Mouse (Mus musculus) C2C12 (cell line): ENCODE measurements around the gene Slc22a16. TPM values are rescaled to one million over a fixed set of nuclear protein-coding genes. Genes with fewer than 3 reads are reported as not detected.
"Not testable (repeated sequence)": the region's sequence is repeated elsewhere in the genome, so short reads cannot be mapped to it uniquely, and the experiment has no call there.

ENCODE experiments used
- H3K27me3 ChIP-seq: one replicate; pipeline ENCODE4 v1.6.1; 2011; ENCODE audit not compliant: control insufficient read depth, insufficient read depth, insufficient read length
- H3K36me3 ChIP-seq: one replicate; pipeline ENCODE4 v1.6.1; 2011; ENCODE audit not compliant: control insufficient read depth, insufficient read depth
- H3K4me3 ChIP-seq: one replicate; pipeline ENCODE4 v1.5.1; 2011; ENCODE audit warnings: mild to moderate bottlenecking, control low read depth; ENCODE audit not compliant: poor library complexity, insufficient read depth, severe bottlenecking
- H3K79me2 ChIP-seq: one replicate; pipeline ENCODE4 v1.6.1; 2011; ENCODE audit not compliant: control insufficient read depth, insufficient read depth
- H3K79me3 ChIP-seq: one replicate; pipeline ENCODE4 v1.6.1; 2011; ENCODE audit warnings: low read depth, control low read depth
- H3ac ChIP-seq: one replicate; pipeline ENCODE3; 2011; ENCODE audit warnings: low read depth; ENCODE audit not compliant: control insufficient read depth, insufficient read length
- CEBPB ChIP-seq: IDR thresholded peaks from one replicate; pipeline ENCODE4 v1.6.1; 2011; ENCODE audit warnings: low read depth, mild to moderate bottlenecking, control low read depth, moderate library complexity
- CTCF ChIP-seq: IDR thresholded peaks from one replicate; pipeline ENCODE4 v1.5.1; 2011; ENCODE audit not compliant: control insufficient read depth, insufficient read depth, insufficient read length
- FOSL1 ChIP-seq: IDR thresholded peaks from one replicate; pipeline ENCODE4 v1.8.0; 2011; ENCODE audit warnings: mild to moderate bottlenecking, low read length; ENCODE audit not compliant: poor library complexity, insufficient read depth, severe bottlenecking
- MAX ChIP-seq: IDR thresholded peaks from one replicate; pipeline ENCODE4 v1.6.1; 2011; ENCODE audit warnings: mild to moderate bottlenecking, control low read depth
- MYOD1 ChIP-seq: IDR thresholded peaks from one replicate; pipeline ENCODE4 v1.6.1; 2011; ENCODE audit warnings: low read depth; ENCODE audit not compliant: control insufficient read depth, insufficient read length
- MYOG ChIP-seq: IDR thresholded peaks from one replicate; pipeline ENCODE4 v1.6.1; 2011; ENCODE audit not compliant: control insufficient read depth, insufficient read length; ENCODE audit errors: extremely low read depth
- USF1 ChIP-seq: IDR thresholded peaks from one replicate; pipeline ENCODE4 v1.6.1; 2011; ENCODE audit warnings: low read depth, mild to moderate bottlenecking, control low read depth, moderate library complexity
- polyA plus RNA-seq: library from polyadenylated mRNA; unstranded; fragments of >200 nt; fragmentation: generic; extraction: Trizol; gene quantifications from one replicate; pipeline ENCODE4 v1.2.1, GENCODE M21; 2012; ENCODE audit warnings: missing spikeins

Slc22a16 gene
- polyA plus RNA-seq, 1 experiment: not detected

DNA sequence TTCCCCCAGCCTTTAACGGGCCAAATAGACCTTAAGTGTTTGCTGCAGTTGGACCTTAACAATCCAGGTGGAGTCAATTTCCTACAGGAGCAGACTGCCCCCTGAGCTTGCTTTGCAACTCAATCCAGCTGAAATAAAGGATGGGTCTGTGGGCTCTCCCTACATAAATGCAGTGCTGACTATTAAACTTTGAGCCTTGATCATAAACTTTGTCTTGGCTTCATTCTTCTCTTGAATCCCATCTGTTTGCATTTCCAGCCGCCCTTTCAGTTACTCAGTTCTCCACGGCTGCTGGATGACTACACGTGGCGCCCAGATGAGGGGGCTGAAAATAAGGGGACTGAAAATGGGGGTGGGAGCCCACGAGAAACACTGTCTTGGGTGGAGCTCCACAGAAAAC, 28.8 kb upstream of the Slc22a16 start:
- Histone ChIP-seq H3ac (no peak overlapping the region), H3K27me3 (no peaks in the 10 kb centered on the region), H3K79me2 (no peaks in the 10 kb centered on the region), H3K79me3 (no peaks in the 10 kb centered on the region), H3K4me3 (no peak overlapping the region), H3K36me3 (no peaks in the 10 kb centered on the region)
- TF ChIP-seq MYOD1 (no peak), USF1 (no peak), MAX (no peak)

DNA sequence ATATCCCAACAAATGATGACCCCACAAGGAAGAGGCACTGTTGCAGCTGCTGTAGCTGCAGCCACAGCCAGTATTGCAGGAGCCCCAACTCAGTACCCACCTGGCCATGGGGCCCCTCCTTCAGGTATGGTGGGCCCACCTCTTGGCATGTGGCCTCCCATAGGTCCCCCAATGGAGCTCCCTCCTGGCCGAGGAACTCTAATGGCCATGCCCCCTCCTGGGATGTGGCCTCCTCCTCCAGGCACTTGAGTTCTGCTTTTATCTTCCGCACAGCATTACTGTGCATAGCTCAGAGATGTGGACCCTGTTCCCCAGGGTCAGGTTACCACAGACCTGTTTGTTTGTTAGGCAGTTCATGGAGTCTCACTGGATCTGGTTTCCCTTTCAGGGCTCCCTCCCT, 20.8 kb upstream of the Slc22a16 start:
- Histone ChIP-seq H3K27me3 (no peaks in the 10 kb centered on the region), H3ac (no peak overlapping the region), H3K79me2 (no peaks in the 10 kb centered on the region), H3K36me3 (no peaks in the 10 kb centered on the region), H3K4me3 (no peak overlapping the region), H3K79me3 (no peaks in the 10 kb centered on the region)
- TF ChIP-seq CTCF: no peak
- TF ChIP-seq CEBPB: no peak
- TF ChIP-seq MAX: no peak
- TF ChIP-seq FOSL1: no peak
- TF ChIP-seq USF1: no peak
- no peak for TF ChIP-seq MYOG
- no peak for TF ChIP-seq MYOD1

DNA sequence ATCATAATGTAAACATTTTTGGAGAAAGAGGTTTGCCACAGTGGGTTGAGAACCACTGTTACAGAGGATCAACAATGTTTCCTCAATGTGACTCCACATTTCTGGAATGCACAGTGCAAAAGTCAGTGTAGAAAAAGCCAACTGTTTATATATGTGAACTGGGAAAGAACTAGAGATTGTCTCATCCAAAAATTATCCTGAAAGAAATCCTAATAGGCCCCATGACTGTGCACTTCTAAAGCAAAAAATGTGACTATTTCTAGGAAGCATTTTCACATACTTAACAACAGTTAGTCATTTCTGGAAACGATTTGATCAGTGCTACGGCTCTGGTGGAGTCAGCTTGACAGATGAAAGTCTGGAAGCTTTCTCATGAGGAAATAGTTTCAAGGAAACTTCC, 18.3 kb upstream of the Slc22a16 start:
- H3K27me3 ChIP-seq: no peaks in the 10 kb centered on the region
- TF ChIP-seq CEBPB (no peak), FOSL1 (no peak), MYOG (no peak), MAX (no peak), CTCF (no peak), USF1 (no peak), MYOD1 (no peak)
- H3K4me3 ChIP-seq: no peak overlapping the region
- no peak overlapping the region for H3ac ChIP-seq
- H3K36me3 ChIP-seq: no peaks in the 10 kb centered on the region
- no peaks in the 10 kb centered on the region for H3K79me2 ChIP-seq
- H3K79me3 ChIP-seq: no peaks in the 10 kb centered on the region

DNA sequence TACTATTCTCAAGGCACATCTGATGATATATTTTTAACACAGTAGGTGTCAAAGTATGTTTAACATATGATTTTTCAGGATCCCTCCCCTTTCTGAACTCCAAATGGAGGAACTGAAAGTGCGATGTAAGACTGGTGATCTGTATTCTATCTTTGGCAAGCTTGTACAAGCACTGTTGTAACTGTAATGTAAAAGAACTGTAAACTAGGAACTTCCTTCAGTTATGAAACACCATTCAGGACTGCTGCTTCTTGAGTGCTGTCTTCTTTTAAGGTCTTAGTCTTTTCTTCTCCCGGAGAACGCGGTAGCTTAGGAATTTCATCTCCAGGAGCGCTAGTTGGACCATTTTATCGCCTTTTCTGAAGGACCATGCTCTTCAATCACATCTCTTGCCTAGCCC, 4.4 kb upstream of the Slc22a16 start:
- not testable (repeated sequence) for H3K79me2 ChIP-seq, H3K4me3 ChIP-seq, H3ac ChIP-seq, H3K36me3 ChIP-seq, H3K27me3 ChIP-seq, H3K79me3 ChIP-seq

DNA sequence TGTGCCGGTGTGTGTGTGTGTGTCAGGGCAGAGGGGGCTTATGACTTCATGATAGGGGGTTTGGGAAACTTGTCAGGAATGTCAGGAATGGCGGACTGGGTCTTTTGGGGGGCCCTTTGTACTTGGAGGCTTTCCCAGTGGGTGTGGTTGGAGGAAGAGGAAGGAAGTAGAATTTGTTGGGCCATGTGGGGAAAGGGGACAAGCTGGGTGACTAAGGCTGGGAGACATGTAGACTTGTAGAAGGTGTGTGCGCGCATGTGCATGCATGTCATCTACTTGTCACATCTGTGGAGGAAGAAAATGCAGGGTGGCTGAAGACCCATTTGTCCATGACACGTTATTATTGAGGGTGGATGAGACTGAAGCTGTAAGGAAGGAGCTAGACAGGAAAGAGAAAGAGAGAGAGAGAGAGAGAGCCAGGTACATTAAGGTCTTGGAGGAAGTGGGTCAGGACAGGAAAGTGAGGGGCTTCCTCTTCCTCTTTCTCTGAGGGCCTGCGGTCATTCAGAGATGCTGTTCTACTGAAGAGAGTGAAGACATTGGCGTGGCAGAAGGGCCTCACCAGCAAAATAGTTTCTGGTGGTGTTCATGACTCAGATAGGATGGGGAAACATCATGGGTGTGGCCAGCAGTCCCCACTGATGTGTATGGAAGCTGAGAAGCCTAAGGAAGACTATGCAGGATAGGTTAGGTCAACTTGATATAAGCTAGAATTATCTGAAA, 5.9 kb downstream of the Slc22a16 start:
- H3K36me3 ChIP-seq: no peaks in the 10 kb centered on the region
- TF ChIP-seq CEBPB: no peak
- TF ChIP-seq MYOG: no peak
- no peak for TF ChIP-seq CTCF
- no peak for TF ChIP-seq MYOD1
- TF ChIP-seq FOSL1: no peak
- no peak for TF ChIP-seq USF1
- TF ChIP-seq MAX: no peak
- no peak overlapping the region for H3ac ChIP-seq
- H3K79me3 ChIP-seq: no peaks in the 10 kb centered on the region
- H3K4me3 ChIP-seq: no peak overlapping the region
- no peaks in the 10 kb centered on the region for H3K27me3 ChIP-seq
- no peaks in the 10 kb centered on the region for H3K79me2 ChIP-seq

DNA sequence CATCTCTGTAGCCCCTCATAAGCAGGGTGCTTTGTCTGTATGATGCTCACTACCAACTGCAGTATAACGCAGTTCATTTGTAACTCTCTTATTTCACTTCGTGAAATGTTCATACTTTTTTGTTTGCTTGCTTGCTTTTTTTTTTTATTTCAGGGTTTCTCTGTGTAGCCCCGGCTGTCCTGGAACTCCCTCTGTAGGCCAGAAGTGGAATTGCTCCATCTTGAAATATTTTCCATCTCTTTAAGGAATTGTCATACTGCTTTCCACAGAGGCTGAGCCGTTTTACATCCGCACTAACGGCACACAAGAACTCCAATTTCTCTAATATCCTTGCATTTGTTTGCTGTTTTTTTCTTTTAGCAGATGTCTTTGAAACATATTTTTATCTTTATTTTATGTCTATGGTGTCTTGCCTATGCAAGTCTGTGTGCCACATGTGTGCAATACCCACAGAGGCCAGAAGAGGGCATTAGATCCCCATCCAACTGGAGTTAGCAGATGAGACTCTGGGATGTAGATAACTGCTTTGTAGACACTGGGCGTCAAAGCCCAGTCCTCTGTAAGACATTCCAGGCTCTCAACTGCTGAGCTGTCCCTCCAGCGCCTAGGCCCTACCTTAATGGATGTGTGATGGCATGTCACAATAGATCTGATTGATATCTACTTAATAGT, 13.6 kb downstream of the Slc22a16 start:
- H3K4me3 ChIP-seq: no peak overlapping the region
- H3ac ChIP-seq: no peak overlapping the region
- H3K79me2 ChIP-seq: no peaks in the 10 kb centered on the region
- no peaks in the 10 kb centered on the region for H3K36me3 ChIP-seq
- H3K79me3 ChIP-seq: no peaks in the 10 kb centered on the region
- H3K27me3 ChIP-seq: no peaks in the 10 kb centered on the region
- TF ChIP-seq FOSL1 (no peak), CEBPB (no peak), USF1 (no peak), MAX (no peak), MYOG (no peak), CTCF (no peak), MYOD1 (no peak)
